Mouse (Mus musculus): ENCODE data around the gene Tcte2. TPM values are rescaled to one million over a fixed set of nuclear protein-coding genes. Genes with fewer than 3 reads are reported as not detected.

Tcte2 gene
- polyA plus RNA-seq, 1 experiment from 2014 or later: 3.9 TPM

- 66% methylated on average over 6 of the region's 6 CpGs for WGBS
- H3K9ac ChIP-seq (replicated peaks; ENCODE audit: low read depth): no peak overlapping the region
- no peaks in the 10 kb centered on the region for H3K9me3 ChIP-seq (ENCODE audit: low read length)
- TF ChIP-seq CTCF (IDR thresholded peaks at IDR 0.05) (no peak), EP300 (IDR thresholded peaks at IDR 0.05) (no peak)
- peaks cover 4% of the 10 kb centered on the region; the same call in 1 of the 2 replicates for H3K4me1 ChIP-seq (ENCODE audit: insufficient read depth, low read depth, low read length)
- ATAC-seq (no peak), DNase-seq (ENCODE audit: low spot score) (no peak)
- H3K27ac ChIP-seq (ENCODE audit: low read length): no peak overlapping the region
- H3K4me3 ChIP-seq (ENCODE audit: low read depth, low read length): no peak overlapping the region
- no peak overlapping the region for H3K4me2 ChIP-seq (replicated peaks; ENCODE audit: low read depth, low read length)
- H3K27me3 ChIP-seq (replicated peaks; ENCODE audit: insufficient read depth, low read length): no peaks in the 10 kb centered on the region
- H3K36me3 ChIP-seq (ENCODE audit: insufficient read depth, low read length): no peaks in the 10 kb centered on the region
Observed at GRCm38 (mm10) chr17:13674695-13675306, 86.8 kb downstream of the Tcte2 start.

DNA sequence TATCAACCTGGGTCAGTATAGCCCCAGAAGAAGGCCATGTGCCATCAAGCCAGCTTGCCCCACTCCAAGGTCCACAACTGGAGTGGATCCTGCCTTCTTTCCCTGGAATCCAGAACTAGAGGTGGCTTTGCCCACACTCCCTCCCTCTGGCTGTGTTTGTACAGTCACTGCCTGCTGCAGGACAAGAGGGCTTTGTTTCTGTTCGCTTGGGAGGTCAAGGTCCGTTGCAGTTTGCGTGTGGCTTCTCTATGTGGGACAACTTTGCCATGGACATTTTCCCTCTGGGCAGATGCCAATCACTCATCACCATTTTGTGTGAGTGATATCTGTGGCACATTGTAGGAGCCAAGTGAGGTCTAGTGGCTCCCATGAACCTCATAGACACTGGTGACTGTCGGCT is 89.9 kb downstream of the Tcte2 start:
- H3K4me2 ChIP-seq (replicated peaks; ENCODE audit: low read depth, low read length): no peak overlapping the region
- H3K27me3 ChIP-seq (replicated peaks; ENCODE audit: insufficient read depth, low read length): no peaks in the 10 kb centered on the region
- DNase-seq (ENCODE audit: low spot score): no peak
- H3K4me3 ChIP-seq (ENCODE audit: low read depth, low read length): no peak overlapping the region
- WGBS: 61% methylated on average over 4 of the region's 4 CpGs
- H3K36me3 ChIP-seq (ENCODE audit: insufficient read depth, low read length): no peaks in the 10 kb centered on the region
- H3K9me3 ChIP-seq (ENCODE audit: low read length): no peaks in the 10 kb centered on the region
- H3K9ac ChIP-seq (replicated peaks; ENCODE audit: low read depth): no peak overlapping the region
- peaks cover 12% of the 10 kb centered on the region; the same call in 1 of the 2 replicates for H3K4me1 ChIP-seq (ENCODE audit: insufficient read depth, low read depth, low read length)
- ATAC-seq: no peak
- TF ChIP-seq CTCF (IDR thresholded peaks at IDR 0.05): no peak
- no peak for TF ChIP-seq EP300 (IDR thresholded peaks at IDR 0.05)
- no peak overlapping the region for H3K27ac ChIP-seq (ENCODE audit: low read length)

- DNase-seq (ENCODE audit: low spot score) (no peak), ATAC-seq (no peak)
- H3K27me3 ChIP-seq (replicated peaks; ENCODE audit: insufficient read depth, low read length): no peaks in the 10 kb centered on the region
- no peak overlapping the region for H3K9ac ChIP-seq (replicated peaks; ENCODE audit: low read depth)
- no peak overlapping the region for H3K4me2 ChIP-seq (replicated peaks; ENCODE audit: low read depth, low read length)
- peaks cover 9% of the 10 kb centered on the region; the same call in 1 of the 2 replicates for H3K4me1 ChIP-seq (ENCODE audit: insufficient read depth, low read depth, low read length)
- no peaks in the 10 kb centered on the region for H3K36me3 ChIP-seq (ENCODE audit: insufficient read depth, low read length)
- no peak for TF ChIP-seq EP300 (IDR thresholded peaks at IDR 0.05)
- TF ChIP-seq CTCF (IDR thresholded peaks at IDR 0.05): no peak
- no peaks in the 10 kb centered on the region for H3K9me3 ChIP-seq (ENCODE audit: low read length)
- H3K27ac ChIP-seq (ENCODE audit: low read length): no peak overlapping the region
- H3K4me3 ChIP-seq (ENCODE audit: low read depth, low read length): no peak overlapping the region
Observed at GRCm38 (mm10) chr17:13670227-13670626, 91.4 kb downstream of the Tcte2 start.

- no peak overlapping the region for H3K9ac ChIP-seq (replicated peaks; ENCODE audit: low read depth)
- peak overlapping the region; percentile 6; the same call in 1 of the 2 replicates for H3K27ac ChIP-seq (ENCODE audit: low read length)
- H3K4me2 ChIP-seq (replicated peaks; ENCODE audit: low read depth, low read length): no peak overlapping the region
- peak; percentile 59 for DNase-seq (ENCODE audit: low spot score)
- no peaks in the 10 kb centered on the region for H3K36me3 ChIP-seq (ENCODE audit: insufficient read depth, low read length)
- H3K4me1 ChIP-seq (ENCODE audit: insufficient read depth, low read depth, low read length): peaks cover 9% of the 10 kb centered on the region; the same call in 1 of the 2 replicates
- H3K9me3 ChIP-seq (ENCODE audit: low read length): no peaks in the 10 kb centered on the region
- peak; percentile 56 for ATAC-seq
- no peaks in the 10 kb centered on the region for H3K27me3 ChIP-seq (replicated peaks; ENCODE audit: insufficient read depth, low read length)
- H3K4me3 ChIP-seq (ENCODE audit: low read depth, low read length): no peak overlapping the region
- 26% methylated on average over 8 of the region's 8 CpGs for WGBS
- TF ChIP-seq CTCF (IDR thresholded peaks at IDR 0.05): no peak
- peak; percentile 52 for TF ChIP-seq EP300 (IDR thresholded peaks at IDR 0.05)
Observed at GRCm38 (mm10) chr17:13669206-13669605, 92.4 kb downstream of the Tcte2 start.

- no peaks in the 10 kb centered on the region for H3K36me3 ChIP-seq (ENCODE audit: insufficient read depth, low read length)
- H3K27ac ChIP-seq (ENCODE audit: low read length): peak overlapping the region; percentile 6; the same call in 1 of the 2 replicates
- peaks cover 9% of the 10 kb centered on the region; the same call in 1 of the 2 replicates for H3K4me1 ChIP-seq (ENCODE audit: insufficient read depth, low read depth, low read length)
- H3K27me3 ChIP-seq (replicated peaks; ENCODE audit: insufficient read depth, low read length): no peaks in the 10 kb centered on the region
- no peak overlapping the region for H3K4me2 ChIP-seq (replicated peaks; ENCODE audit: low read depth, low read length)
- H3K9me3 ChIP-seq (ENCODE audit: low read length): no peaks in the 10 kb centered on the region
- H3K9ac ChIP-seq (replicated peaks; ENCODE audit: low read depth): no peak overlapping the region
- TF ChIP-seq CTCF (IDR thresholded peaks at IDR 0.05) (no peak), EP300 (IDR thresholded peaks at IDR 0.05) (no peak)
- no peak overlapping the region for H3K4me3 ChIP-seq (ENCODE audit: low read depth, low read length)
- ATAC-seq: peak; percentile 54
- WGBS: 17% methylated on average over 16 of the region's 16 CpGs
- DNase-seq (ENCODE audit: low spot score): peak; percentile 45
Observed at GRCm38 (mm10) chr17:13668052-13669015, 93.3 kb downstream of the Tcte2 start.

DNA sequence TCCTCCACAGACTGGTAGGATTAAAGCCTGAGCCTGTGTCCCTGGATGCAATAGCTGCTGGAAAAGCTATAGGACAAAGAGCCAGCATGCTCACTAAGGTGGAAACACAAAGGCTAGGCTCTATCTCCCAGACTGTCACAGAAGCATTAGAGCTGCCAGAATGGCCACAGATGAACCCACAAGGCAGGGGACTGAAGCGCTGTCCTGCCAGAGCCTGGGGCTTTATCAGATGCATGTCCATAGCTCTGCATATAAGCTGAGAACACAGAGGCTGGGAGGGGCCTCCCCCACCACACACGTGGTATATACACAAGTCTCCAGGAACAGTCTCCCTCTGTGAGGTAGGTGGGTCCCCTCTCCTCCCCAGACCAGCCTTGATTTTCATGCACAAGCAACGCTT is 94.6 kb downstream of the Tcte2 start:
- Histone ChIP-seq H3K36me3 (ENCODE audit: insufficient read depth, low read length) (no peaks in the 10 kb centered on the region), H3K4me1 (ENCODE audit: insufficient read depth, low read depth, low read length) (peaks cover 9% of the 10 kb centered on the region; the same call in 1 of the 2 replicates), H3K9ac (replicated peaks; ENCODE audit: low read depth) (no peak overlapping the region), H3K4me2 (replicated peaks; ENCODE audit: low read depth, low read length) (no peak overlapping the region), H3K4me3 (ENCODE audit: low read depth, low read length) (no peak overlapping the region), H3K27me3 (replicated peaks; ENCODE audit: insufficient read depth, low read length) (no peaks in the 10 kb centered on the region), H3K27ac (ENCODE audit: low read length) (no peak overlapping the region), H3K9me3 (ENCODE audit: low read length) (no peaks in the 10 kb centered on the region)
- 69% methylated on average over 3 of the region's 3 CpGs for WGBS
- ATAC-seq: no peak
- TF ChIP-seq EP300 (IDR thresholded peaks at IDR 0.05) (no peak), CTCF (IDR thresholded peaks at IDR 0.05) (no peak)
- DNase-seq (ENCODE audit: low spot score): no peak
